ENCODE assay signal across 21 mouse cellular contexts in genomic region chr5:142518973-142519372, GRCm38 (mm10). TPM values are rescaled to one million over a fixed set of nuclear protein-coding genes. Genes with fewer than 3 reads are reported as not detected.
DNase-seq lines count a peak whose midpoint lies in the region; ATAC-seq and TF ChIP-seq lines count a peak whose summit lies in the region.
"Had no signal": no experiment of that assay in that cellular context is flagged by ENCODE, and none has a peak within 500 bp of the region (broad histone marks: within the 10 kb centered on the region; RNA-seq: fewer than 3 reads in every experiment).

No protein-coding gene starts in this region.

- no peak overlapping the region for H3K9ac ChIP-seq in heart, adult 2 months (ENCODE audit: low read depth, low read length)
- H3K9ac ChIP-seq in midbrain, embryonic 11.5 days (ENCODE audit: low read length) = no peak overlapping the region
- H3K9ac ChIP-seq in midbrain, embryonic 14.5 days (replicated peaks; ENCODE audit: low read length) = no peak overlapping the region
- H3K9ac ChIP-seq: embryonic facial prominence, embryonic 15.5 days had no signal

- 38% methylated on average over 6 of the region's 6 CpGs for WGBS in heart, adult 2 months
- 75% methylated on average over 6 of the region's 6 CpGs for WGBS in midbrain, embryonic 11.5 days
- 71% methylated on average over 6 of the region's 6 CpGs for WGBS in midbrain, embryonic 14.5 days

- intact Hi-C loops in heart, adult 2 months (cut with DNase I) = no loop called here

- no peaks in the 10 kb centered on the region for H3K36me3 ChIP-seq in heart, adult 2 months (ENCODE audit: control insufficient read depth, insufficient read depth, low read length)
- H3K36me3 ChIP-seq in midbrain, embryonic 11.5 days (ENCODE audit: control insufficient read depth, insufficient read depth, low read length) = no peaks in the 10 kb centered on the region
- no peaks in the 10 kb centered on the region for H3K36me3 ChIP-seq in midbrain, embryonic 14.5 days (ENCODE audit: control insufficient read depth, insufficient read depth, low read length)
- H3K36me3 ChIP-seq: embryonic facial prominence, embryonic 15.5 days; forebrain, embryonic 10.5 days; midbrain, embryonic 10.5 days had no signal

- no peaks in the 10 kb centered on the region for H3K27me3 ChIP-seq in heart, adult 2 months (ENCODE audit: control insufficient read depth, insufficient read depth, low read length)
- H3K27me3 ChIP-seq in midbrain, embryonic 11.5 days (ENCODE audit: control insufficient read depth, insufficient read depth, low read length) = no peaks in the 10 kb centered on the region
- no peaks in the 10 kb centered on the region for H3K27me3 ChIP-seq in midbrain, embryonic 14.5 days (ENCODE audit: control insufficient read depth, insufficient read depth, low read length)
- H3K27me3 ChIP-seq: embryonic facial prominence, embryonic 15.5 days; Patski had no signal

- no peak for TF ChIP-seq POLR2A in heart, adult 2 months (IDR thresholded peaks at IDR 0.05; ENCODE audit: insufficient read depth, low read depth, low read length)

- no peak overlapping the region for H3K4me2 ChIP-seq in midbrain, embryonic 11.5 days
- H3K4me2 ChIP-seq in midbrain, embryonic 14.5 days (ENCODE audit: low read length) = no peak overlapping the region
- H3K4me2 ChIP-seq: embryonic facial prominence, embryonic 15.5 days; liver, embryonic 11.5 days had no signal

- TF ChIP-seq CTCF in heart, adult 2 months (IDR thresholded peaks at IDR 0.05) = no peak

- H3K4me3 ChIP-seq in heart, adult 2 months = no peak overlapping the region
- H3K4me3 ChIP-seq in midbrain, embryonic 11.5 days (ENCODE audit: low read depth, low read length) = no peak overlapping the region
- H3K4me3 ChIP-seq in midbrain, embryonic 14.5 days (replicated peaks; ENCODE audit: low read depth, low read length) = no peak overlapping the region
- H3K4me3 ChIP-seq: embryonic facial prominence, embryonic 15.5 days; forebrain, embryonic 10.5 days; midbrain, embryonic 10.5 days had no signal

- H3K4me1 ChIP-seq in heart, adult 2 months (ENCODE audit: control insufficient read depth, insufficient read depth, low read length) = 0 out of 2 replicates have a peak, but pooled peaks cover 3% of the 10 kb centered on the region
- no peaks in the 10 kb centered on the region for H3K4me1 ChIP-seq in midbrain, embryonic 11.5 days (ENCODE audit: control insufficient read depth, insufficient read depth, low read length)
- H3K4me1 ChIP-seq in midbrain, embryonic 14.5 days (ENCODE audit: control insufficient read depth, insufficient read depth, low read length) = no peaks in the 10 kb centered on the region
- H3K4me1 ChIP-seq: forebrain, embryonic 10.5 days; midbrain, embryonic 10.5 days had no signal

- TF ChIP-seq EP300 in heart, adult 2 months (IDR thresholded peaks at IDR 0.05; ENCODE audit: insufficient read depth, low read depth, low read length) = no peak

- peak overlapping the region; percentile 23; the same call in 1 of the 2 replicates for H3K27ac ChIP-seq in heart, adult 2 months
- no peak overlapping the region for H3K27ac ChIP-seq in midbrain, embryonic 11.5 days (ENCODE audit: low read depth, low read length)
- H3K27ac ChIP-seq in midbrain, embryonic 14.5 days (replicated peaks; ENCODE audit: low read depth, low read length) = no peak overlapping the region
- H3K27ac ChIP-seq: embryonic facial prominence, embryonic 15.5 days; forebrain, embryonic 10.5 days; midbrain, embryonic 10.5 days had no signal

- H3K9me3 ChIP-seq in midbrain, embryonic 11.5 days (ENCODE audit: control insufficient read depth, low read length) = no peaks in the 10 kb centered on the region
- H3K9me3 ChIP-seq in midbrain, embryonic 14.5 days (ENCODE audit: control insufficient read depth, low read length) = no peaks in the 10 kb centered on the region
- H3K9me3 ChIP-seq: embryonic facial prominence, embryonic 15.5 days; forebrain, embryonic 10.5 days; midbrain, embryonic 10.5 days had no signal

- no peak for DNase-seq in heart, adult 2 months
- no peak for DNase-seq in heart, adult 11 months
- DNase-seq in left cerebral cortex, adult 18-20 months (ENCODE audit: low spot score in 2 of 2) = peak; percentile 18 to 42
- DNase-seq in left cerebral cortex, adult 8-10 months (ENCODE audit: low spot score in 2 of 2) = no peak
- peak; percentile 69 for DNase-seq in midbrain, embryonic 11.5 days (ENCODE audit: low spot score, missing footprints)
- DNase-seq in midbrain, embryonic 14.5 days = no peak
- no peak for DNase-seq in adrenal gland, adult 2 months
- DNase-seq: adrenal gland, postnatal 25 days; cerebellum, adult 8-10 months; kidney, adult 9 months; kidney, postnatal 36 days; layer of hippocampus, adult 9-11 months; lung, postnatal 14 days; thymus, adult 2 months had no signal

- no peaks in the 10 kb centered on the region for H3K79me2 ChIP-seq in heart, adult 2 months (replicated peaks; ENCODE audit: control insufficient read depth, insufficient read depth, low read length)

- no peak for ATAC-seq in midbrain, embryonic 11.5 days (ENCODE audit: low FRiP score)
- no peak for ATAC-seq in midbrain, embryonic 14.5 days (ENCODE audit: low FRiP score, low TSS enrichment)
- ATAC-seq: activated CD4-positive, CD25-positive, alpha-beta regulatory T cell, adult 4 months; Patski had no signal

RNA-seq across cellular contexts. Expression of gene Papolb, which starts 10.9 kb away (rescaled TPM):
- under 1 TPM in 1 of 2 experiments, not detected in 1; 0.10 TPM for total RNA-seq in heart, adult 2 months (2021)
- polyA plus RNA-seq in heart, adult 2 months (2012; rRNA removed) = 0.04 and 0.09 TPM in 2 replicates
- under 1 TPM; 0.81 to 0.91 TPM for total RNA-seq in left cerebral cortex, adult 18-20 months (2021)
- total RNA-seq in left cerebral cortex, adult 8-10 months (2022) = under 1 TPM; 0.58 to 0.81 (median 0.66) TPM
- polyA plus RNA-seq in midbrain, embryonic 11.5 days (2014; fragmentation: Nextera tagmentation; extraction: Ambion mirVana) = 0.22 and 0.41 TPM in 2 replicates
- 0.32 and 0.34 TPM in 2 replicates for polyA plus RNA-seq in midbrain, embryonic 14.5 days (2014; fragmentation: Nextera tagmentation; extraction: Ambion mirVana)
- total RNA-seq in adrenal gland, adult 2 months (2021) = under 1 TPM; 0.09 to 0.21 TPM
- polyA plus RNA-seq in adrenal gland, adult 2 months (2012; rRNA removed) = 0.03 TPM in 1 of 2 replicates, not detected in the other
- total RNA-seq: common myeloid progenitor, adult 5-6 weeks had no signal
- polyA plus RNA-seq: activated CD4-positive, CD25-positive, alpha-beta regulatory T cell, adult 4 months had no signal

RNA-seq across cellular contexts. Expression of gene Radil, which starts 31.9 kb away (rescaled TPM):
- 1 to 10 TPM; 1.7 to 2.3 TPM for total RNA-seq in heart, adult 2 months (2021)
- 2.2 and 3.3 TPM in 2 replicates for polyA plus RNA-seq in heart, adult 2 months (2012; rRNA removed)
- total RNA-seq in left cerebral cortex, adult 18-20 months (2021) = 10 to 100 TPM; 14.1 to 15.4 TPM
- total RNA-seq in left cerebral cortex, adult 8-10 months (2022) = 10 to 100 TPM; 15.1 to 24.0 (median 17.9) TPM
- polyA plus RNA-seq in midbrain, embryonic 11.5 days (2014; fragmentation: Nextera tagmentation; extraction: Ambion mirVana) = 2.8 and 4.4 TPM in 2 replicates
- 13.6 and 16.9 TPM in 2 replicates for polyA plus RNA-seq in midbrain, embryonic 14.5 days (2014; fragmentation: Nextera tagmentation; extraction: Ambion mirVana)
- 1 to 10 TPM; 3.5 to 9.3 TPM for total RNA-seq in adrenal gland, adult 2 months (2021)
- 4.9 and 8.3 TPM in 2 replicates for polyA plus RNA-seq in adrenal gland, adult 2 months (2012; rRNA removed)
- total RNA-seq: common myeloid progenitor, adult 5-6 weeks had no signal
- polyA plus RNA-seq: activated CD4-positive, CD25-positive, alpha-beta regulatory T cell, adult 4 months had no signal

RNA-seq across cellular contexts. Expression of gene Ap5z1, which starts 55.2 kb away (rescaled TPM):
- 1 to 10 TPM; 5.4 to 6.4 TPM for total RNA-seq in heart, adult 2 months (2021)
- 13.0 and 23.6 TPM in 2 replicates for polyA plus RNA-seq in heart, adult 2 months (2012; rRNA removed)
- 10 to 100 TPM; 18.3 to 20.5 TPM for total RNA-seq in left cerebral cortex, adult 18-20 months (2021)
- total RNA-seq in left cerebral cortex, adult 8-10 months (2022) = 10 to 100 TPM; 20.1 to 25.6 (median 25.1) TPM
- 8.8 and 10.5 TPM in 2 replicates for polyA plus RNA-seq in midbrain, embryonic 11.5 days (2014; fragmentation: Nextera tagmentation; extraction: Ambion mirVana)
- polyA plus RNA-seq in midbrain, embryonic 14.5 days (2014; fragmentation: Nextera tagmentation; extraction: Ambion mirVana) = 12.6 and 13.9 TPM in 2 replicates
- 10 to 100 TPM; 18.5 to 22.7 TPM for total RNA-seq in adrenal gland, adult 2 months (2021)
- polyA plus RNA-seq in adrenal gland, adult 2 months (2012; rRNA removed) = 75.8 and 77.7 TPM in 2 replicates

Comparison
In these comparisons a context has a peak if more than half of its experiments do, and no peak if none do; other contexts are left out.
1. DNase-seq: peak in left cerebral cortex, adult 18-20 months (2 of 2) and midbrain, embryonic 11.5 days (single experiment); none in heart, adult 2 months (0 of 2), heart, adult 11 months (single experiment), left cerebral cortex, adult 8-10 months (0 of 2), midbrain, embryonic 14.5 days (single experiment) and adrenal gland, adult 2 months (single experiment).